Mouse (Mus musculus): ENCODE results near the gene Cd101.

- TF ChIP-seq CTCF (conservative IDR thresholded peaks at IDR 0.05; ENCODE audit: low read length) (no peak), NANOG (IDR thresholded peaks at IDR 0.05; ENCODE audit: borderline replicate concordance, low read length) (no peak), POU5F1 (IDR thresholded peaks at IDR 0.05; ENCODE audit: borderline replicate concordance, low read length) (no peak)
Measured at GRCm38 (mm10) chr3:101015254-101015653, 14.1 kb downstream of the Cd101 start.

Data from E14TG2a.4 (cell line).